8 mouse cellular contexts compared by ENCODE assay signal in the genomic region with DNA sequence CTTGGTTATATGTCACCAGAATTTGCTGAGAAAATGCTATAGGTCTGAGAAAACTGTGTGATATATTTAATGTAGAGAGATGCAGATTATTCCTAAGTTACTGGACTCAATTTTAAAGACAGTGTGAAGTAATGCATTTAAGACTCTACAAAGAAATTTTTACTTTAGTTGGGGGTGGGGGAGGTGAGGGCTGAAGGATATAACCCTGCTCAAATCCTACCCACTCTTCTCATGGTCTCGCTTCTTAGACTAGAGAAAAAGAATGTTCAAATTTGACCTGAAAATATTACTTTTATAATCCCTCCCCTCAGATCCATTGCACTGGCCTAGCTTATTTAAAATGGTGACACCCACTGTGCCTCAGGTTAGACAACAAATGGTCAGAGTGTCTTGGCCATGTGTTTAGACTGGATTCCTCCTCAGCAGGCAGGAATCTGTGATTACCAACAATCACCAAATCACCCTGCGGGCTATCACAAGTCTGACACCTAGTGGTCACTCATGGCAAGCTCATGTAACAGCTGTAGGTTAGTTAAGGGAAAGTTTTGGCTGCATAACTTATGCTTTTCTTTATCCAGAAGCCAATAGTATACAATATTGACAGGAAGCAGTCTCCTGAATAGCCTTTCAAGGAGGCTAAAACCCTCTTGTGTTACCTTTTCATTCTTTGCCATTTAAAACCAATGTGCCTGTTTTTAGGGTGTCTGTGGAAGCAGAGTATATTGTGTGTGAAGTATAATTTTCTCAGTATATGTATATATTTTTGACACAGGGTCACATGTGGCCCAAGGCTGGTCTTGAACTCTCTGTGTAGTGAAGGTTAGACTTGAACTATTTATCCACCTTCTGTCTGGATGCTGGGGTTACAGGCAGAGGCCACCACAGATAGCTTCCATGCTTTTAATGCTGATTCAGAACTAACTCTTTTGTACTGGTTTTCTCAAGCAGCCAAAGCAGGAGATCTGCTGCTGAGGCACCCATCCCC.
DNase-seq lines count a peak whose midpoint lies in the region; ATAC-seq and TF ChIP-seq lines count a peak whose summit lies in the region.

No protein-coding gene starts in this region.

- H3K4me2 ChIP-seq in intestine, embryonic 14.5 days (ENCODE audit: low read length): no peak overlapping the region
- H3K4me2 ChIP-seq in midbrain, embryonic 11.5 days: no peak overlapping the region

- no peaks in the 10 kb centered on the region for H3K4me1 ChIP-seq in cerebellum, adult 2 months (ENCODE audit: control insufficient read depth, insufficient read depth, low read length)
- H3K4me1 ChIP-seq in intestine, embryonic 14.5 days (replicated peaks; ENCODE audit: control insufficient read depth, insufficient read depth, low read length): no peaks in the 10 kb centered on the region
- no peaks in the 10 kb centered on the region for H3K4me1 ChIP-seq in midbrain, embryonic 11.5 days (ENCODE audit: control insufficient read depth, insufficient read depth, low read length)

- H3K9me3 ChIP-seq in intestine, embryonic 14.5 days (ENCODE audit: control insufficient read depth, low read length): no peaks in the 10 kb centered on the region
- H3K9me3 ChIP-seq in midbrain, embryonic 11.5 days (ENCODE audit: control insufficient read depth, low read length): no peaks in the 10 kb centered on the region

- no peak overlapping the region for H3K9ac ChIP-seq in intestine, embryonic 14.5 days (ENCODE audit: low read length)
- H3K9ac ChIP-seq in midbrain, embryonic 11.5 days (ENCODE audit: low read length): no peak overlapping the region

- TF ChIP-seq CTCF in cerebellum, adult 2 months (IDR thresholded peaks at IDR 0.05; ENCODE audit: borderline replicate concordance, insufficient read depth, low read depth, low read length): peak; percentile 55; the same call in 1 of the 2 replicates

- WGBS in cerebellum, adult 2 months: 49% methylated on average over 2 of the region's 2 CpGs
- WGBS in intestine, embryonic 14.5 days: 43% methylated on average over 2 of the region's 2 CpGs
- 46% methylated on average over 2 of the region's 2 CpGs for WGBS in midbrain, embryonic 11.5 days

- TF ChIP-seq POLR2A in cerebellum, adult 2 months (IDR thresholded peaks at IDR 0.05; ENCODE audit: borderline replicate concordance, insufficient read depth, low read length): no peak

- ATAC-seq in intestine, embryonic 14.5 days (replicated peaks; ENCODE audit: low FRiP score, low TSS enrichment, low read depth): peak; percentile 75; the same call in 1 of the 2 replicates
- peak; percentile 84 for ATAC-seq in midbrain, embryonic 11.5 days (ENCODE audit: low FRiP score)

- no peaks in the 10 kb centered on the region; the same call in 1 of the 2 replicates for H3K36me3 ChIP-seq in intestine, embryonic 14.5 days (ENCODE audit: control insufficient read depth, insufficient read depth, low read length)
- no peaks in the 10 kb centered on the region for H3K36me3 ChIP-seq in midbrain, embryonic 11.5 days (ENCODE audit: control insufficient read depth, insufficient read depth, low read length)

- H3K27ac ChIP-seq in cerebellum, adult 2 months (ENCODE audit: insufficient read depth, low read length): no peak overlapping the region
- no peak overlapping the region for H3K27ac ChIP-seq in intestine, embryonic 14.5 days (ENCODE audit: low read depth)
- H3K27ac ChIP-seq in midbrain, embryonic 11.5 days (ENCODE audit: low read depth, low read length): no peak overlapping the region

- no peak overlapping the region for H3K4me3 ChIP-seq in cerebellum, adult 2 months (replicated peaks; ENCODE audit: insufficient read depth, low read depth, low read length)
- H3K4me3 ChIP-seq in intestine, embryonic 14.5 days (ENCODE audit: low read depth, low read length): no peak overlapping the region
- no peak overlapping the region for H3K4me3 ChIP-seq in midbrain, embryonic 11.5 days (ENCODE audit: low read depth, low read length)

- no peaks in the 10 kb centered on the region for H3K27me3 ChIP-seq in cerebellum, adult 2 months (ENCODE audit: control insufficient read depth, insufficient read depth, low read length)
- H3K27me3 ChIP-seq in intestine, embryonic 14.5 days (replicated peaks; ENCODE audit: control insufficient read depth, insufficient read depth, low read length): no peaks in the 10 kb centered on the region
- H3K27me3 ChIP-seq in midbrain, embryonic 11.5 days (ENCODE audit: control insufficient read depth, insufficient read depth, low read length): no peaks in the 10 kb centered on the region

- DNase-seq in ovary, postnatal 10 days (ENCODE audit: low spot score): peak; percentile 33
- DNase-seq in ovary, adult 18-20 months (ENCODE audit: low spot score): no peak
- peak; percentile 28 to 32 for DNase-seq in cerebellum, adult 2 months
- DNase-seq in forelimb bud, embryonic 11.5 days (ENCODE audit: low read depth, low spot score): peak; percentile 71
- DNase-seq in intestine, embryonic 14.5 days (ENCODE audit: low spot score): peak; percentile 75
- peak; percentile 7 to 25 for DNase-seq in left cerebral cortex, adult 8-10 months (ENCODE audit: low spot score in 2 of 2)
- peak; percentile 94 for DNase-seq in midbrain, embryonic 11.5 days (ENCODE audit: low spot score, missing footprints)
- peak; percentile 8 for DNase-seq in spleen, adult 12 weeks (ENCODE audit: low spot score)
